Mouse (Mus musculus): Measurements from ENCODE around the gene Slc37a4.

DNA sequence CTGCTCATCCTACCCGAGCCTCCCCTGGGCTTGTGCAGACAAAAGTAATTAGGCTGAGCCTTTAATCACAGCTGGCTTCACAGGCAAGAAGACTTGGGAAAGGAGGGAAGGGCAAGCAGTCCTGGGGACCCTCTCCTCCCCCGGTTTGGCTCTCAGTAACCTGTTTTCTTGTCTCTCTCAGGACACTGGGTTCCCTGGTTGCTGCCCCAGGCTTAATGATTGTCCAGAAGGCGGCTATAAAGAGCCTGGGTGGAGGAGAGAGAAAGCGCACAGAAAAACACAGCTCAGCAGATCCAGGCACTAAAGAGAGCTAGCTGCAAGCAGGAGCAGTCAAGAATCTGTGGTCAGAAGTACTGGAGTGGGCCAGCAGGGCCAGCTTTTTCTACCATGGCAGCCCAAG, 1.4 kb downstream of the Slc37a4 start:
- TF ChIP-seq CTCF (IDR thresholded peaks at IDR 0.05; ENCODE audit: low read depth) (no peak), EP300 (IDR thresholded peaks at IDR 0.05; ENCODE audit: low read depth) (no peak)

All from heart, postnatal 0 days (tissue).